Mouse (Mus musculus) mouse embryonic stem cell (cell line): ENCODE results near the gene Trim71.

Source experiments
- in situ Hi-C, 2 experiments: fragments of 300-500 bp; cut with MboI; formaldehyde crosslinking; loops; 1 replicate in 1 of 2; 3 replicates in 1 of 2; pipeline ENCODE4 v1.14.3; 2019 to 2020; ENCODE audit warnings: low sequenced_read_pairs in 2 of 2, low pct_unique_long_range_greater_than_20kb in 1 of 2, mixed read lengths in 1 of 2; ENCODE audit not compliant: unreplicated experiment in 1 of 2

Trim71 gene

GRCm38 (mm10) chr9:114533848-114534247, 30.3 kb downstream of the Trim71 start:
- in situ Hi-C loops, result no loop called here

GRCm38 (mm10) chr9:114531276-114531675, 32.9 kb downstream of the Trim71 start:
- in situ Hi-C loops, result no loop called here

- in situ Hi-C loops, result loop anchor here in 1 of 2 experiments (10.0 kb wide), 1 partner anchor 46 kb away; no protein-coding TSS in a partner anchor
These were observed 35.5 kb downstream of the Trim71 start for GRCm38 (mm10) chr9:114528680-114529048.

GRCm38 (mm10) chr9:114527992-114528679, 36.0 kb downstream of the Trim71 start:
- in situ Hi-C loops, result loop anchor here in 1 of 2 experiments (10.0 kb wide), 1 partner anchor 47 kb away; no protein-coding TSS in a partner anchor

- in situ Hi-C loops, result loop anchor here in 1 of 2 experiments (10.0 kb wide), 1 partner anchor 48 kb away; no protein-coding TSS in a partner anchor
These were observed 37.1 kb downstream of the Trim71 start for GRCm38 (mm10) chr9:114527085-114527484.

- in situ Hi-C loops, result loop anchor here in 1 of 2 experiments (10.0 kb wide), 1 partner anchor 48 kb away; no protein-coding TSS in a partner anchor
These were observed 37.6 kb downstream of the Trim71 start for GRCm38 (mm10) chr9:114526581-114526980.

GRCm38 (mm10) chr9:114525891-114526290, 38.3 kb downstream of the Trim71 start:
- in situ Hi-C loops, result loop anchor here in 1 of 2 experiments (10.0 kb wide), 1 partner anchor 49 kb away; no protein-coding TSS in a partner anchor

GRCm38 (mm10) chr9:114525073-114525633, 39.0 kb downstream of the Trim71 start:
- in situ Hi-C loops, result loop anchor here in 1 of 2 experiments (10.0 kb wide), 1 partner anchor 50 kb away; no protein-coding TSS in a partner anchor

- in situ Hi-C loops, result loop anchor here in 1 of 2 experiments (10.0 kb wide), 1 partner anchor 52 kb away; no protein-coding TSS in a partner anchor
These were observed 41.7 kb downstream of the Trim71 start for GRCm38 (mm10) chr9:114522501-114522900.

GRCm38 (mm10) chr9:114522041-114522440, 42.1 kb downstream of the Trim71 start:
- in situ Hi-C loops, result loop anchor here in 1 of 2 experiments (10.0 kb wide), 1 partner anchor 53 kb away; no protein-coding TSS in a partner anchor

GRCm38 (mm10) chr9:114520529-114520928, 43.6 kb downstream of the Trim71 start:
- in situ Hi-C loops, result loop anchor here in 1 of 2 experiments (10.0 kb wide), 1 partner anchor 54 kb away; no protein-coding TSS in a partner anchor

GRCm38 (mm10) chr9:114518812-114519477, 45.2 kb downstream of the Trim71 start:
- in situ Hi-C loops, result no loop called here

- in situ Hi-C loops, result no loop called here
These were observed 46.2 kb downstream of the Trim71 start for GRCm38 (mm10) chr9:114517924-114518497.

- in situ Hi-C loops, result no loop called here
These were observed 48.8 kb downstream of the Trim71 start, which contains the start of gene C130032M10Rik for GRCm38 (mm10) chr9:114515364-114515763. C130032M10Rik (plus strand) TSS chr9:114515697.

GRCm38 (mm10) chr9:114512831-114513230, 51.3 kb downstream of the Trim71 start:
- in situ Hi-C loops, result no loop called here

- in situ Hi-C loops, result no loop called here
These were observed 54.4 kb downstream of the Trim71 start for GRCm38 (mm10) chr9:114509785-114510184.

- in situ Hi-C loops, result no loop called here
These were observed 56.7 kb downstream of the Trim71 start for GRCm38 (mm10) chr9:114507421-114507820.

- in situ Hi-C loops, result no loop called here
These were observed 57.6 kb downstream of the Trim71 start for GRCm38 (mm10) chr9:114506564-114506963.
